Mouse (Mus musculus): ENCODE measurements around the gene Myo9a. TPM values are rescaled to one million over a fixed set of nuclear protein-coding genes. Genes with fewer than 3 reads are reported as not detected.

Myo9a gene
- total RNA-seq (2021): 10 to 100 TPM; 65.4 to 72.9 TPM

- DNase-seq: peak; percentile 100
These were observed at the start of gene Myo9a, which contains the start of gene Senp8 for GRCm38 (mm10) chr9:59750267-59751065. TSS of gene Myo9a (plus strand) at chr9:59750896. TSS of gene Senp8 (minus strand) at chr9:59750710.

- no peak for DNase-seq
These were observed 49.6 kb upstream of the Myo9a start for GRCm38 (mm10) chr9:59701094-59701493.

- DNase-seq: no peak
These were observed 47.6 kb upstream of the Myo9a start for GRCm38 (mm10) chr9:59703099-59703498.

- DNase-seq: no peak
These were observed 43.6 kb upstream of the Myo9a start for GRCm38 (mm10) chr9:59706850-59707825.

GRCm38 (mm10) chr9:59709225-59709624, 41.5 kb upstream of the Myo9a start:
- DNase-seq: no peak

- no peak for DNase-seq
These were observed 34.3 kb upstream of the Myo9a start for GRCm38 (mm10) chr9:59716275-59716898.

- no peak for DNase-seq
These were observed 32.5 kb upstream of the Myo9a start for GRCm38 (mm10) chr9:59718237-59718636.

- no peak for DNase-seq
These were observed 29.6 kb upstream of the Myo9a start for GRCm38 (mm10) chr9:59721144-59721543.

GRCm38 (mm10) chr9:59723096-59723657, 27.5 kb upstream of the Myo9a start:
- peak; percentile 52 to 74 for DNase-seq

- DNase-seq: peak; percentile 40
These were observed 26.8 kb upstream of the Myo9a start for GRCm38 (mm10) chr9:59723791-59724442.

GRCm38 (mm10) chr9:59725515-59725914, 25.2 kb upstream of the Myo9a start:
- DNase-seq: no peak

- no peak for DNase-seq
These were observed 23.0 kb upstream of the Myo9a start for GRCm38 (mm10) chr9:59727569-59728286.

- DNase-seq: no peak
These were observed 19.6 kb upstream of the Myo9a start for GRCm38 (mm10) chr9:59731136-59731535.

GRCm38 (mm10) chr9:59733075-59733474, 17.6 kb upstream of the Myo9a start:
- no peak for DNase-seq

- no peak for DNase-seq
These were observed 15.3 kb upstream of the Myo9a start for GRCm38 (mm10) chr9:59735394-59735793.

GRCm38 (mm10) chr9:59740593-59740992, 10.1 kb upstream of the Myo9a start:
- no peak for DNase-seq

- DNase-seq: no peak
These were observed 6.8 kb upstream of the Myo9a start for GRCm38 (mm10) chr9:59743903-59744302.

- DNase-seq: no peak
These were observed 2.3 kb upstream of the Myo9a start for GRCm38 (mm10) chr9:59748387-59748786.

- no peak for DNase-seq
These were observed 1.7 kb upstream of the Myo9a start for GRCm38 (mm10) chr9:59748969-59749368.

- DNase-seq: no peak
These were observed 973 bp upstream of the Myo9a start for GRCm38 (mm10) chr9:59749581-59750265.

Data from layer of hippocampus, postnatal 36 days (tissue).